Mouse (Mus musculus): Measurements from ENCODE around the gene Pcmt1. TPM values are rescaled to one million over a fixed set of nuclear protein-coding genes. Genes with fewer than 3 reads are reported as not detected.
"Not testable (repeated sequence)": the region's sequence is repeated elsewhere in the genome, so short reads cannot be mapped to it uniquely, and the experiment has no call there.

The Pcmt1 gene
- polyA plus RNA-seq, 1 experiment from 2014 or later: 114 TPM

- H3K4me1 ChIP-seq (ENCODE audit: control insufficient read depth, insufficient read depth, low read length); ATAC-seq (ENCODE audit: insufficient number of reproducible peaks, insufficient read depth, low FRiP score, low read depth); H3K9ac ChIP-seq (replicated peaks; ENCODE audit: low read depth, low read length); H3K27ac ChIP-seq (ENCODE audit: low read length); H3K4me3 ChIP-seq (ENCODE audit: low read depth, low read length); H3K9me3 ChIP-seq (ENCODE audit: control insufficient read depth, low read depth, low read length); H3K4me2 ChIP-seq (replicated peaks; ENCODE audit: low read depth, low read length); H3K27me3 ChIP-seq (ENCODE audit: control insufficient read depth, insufficient read depth, low read length); H3K36me3 ChIP-seq (ENCODE audit: control insufficient read depth, insufficient read depth, low read length): not testable (repeated sequence)
These were observed 68.7 kb downstream of the Pcmt1 start for GRCm38 (mm10) chr10:7612210-7612609.

DNA sequence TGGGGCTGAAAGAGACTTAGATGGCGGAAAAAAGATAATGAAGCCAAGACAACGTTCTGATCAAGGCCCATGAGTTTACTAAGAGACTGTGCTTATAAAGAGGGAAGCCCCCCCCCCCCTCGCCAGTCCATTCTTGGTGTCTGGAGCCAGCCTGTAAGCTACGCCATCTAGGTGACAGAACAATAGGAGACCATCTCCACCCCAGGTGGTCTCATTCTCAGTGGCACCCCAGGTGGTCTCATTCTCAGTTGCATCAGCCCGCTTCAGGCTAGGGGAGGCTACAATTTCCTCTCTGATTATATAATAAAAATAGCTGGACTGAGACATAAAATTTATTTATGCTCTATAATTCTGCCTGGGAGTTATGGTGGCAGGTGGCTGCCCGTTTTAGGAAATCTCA, 69.3 kb downstream of the Pcmt1 start:
- Histone ChIP-seq H3K4me1 (ENCODE audit: control insufficient read depth, insufficient read depth, low read length) (no peaks in the 10 kb centered on the region), H3K4me3 (ENCODE audit: low read depth, low read length) (no peak overlapping the region), H3K36me3 (ENCODE audit: control insufficient read depth, insufficient read depth, low read length) (no peaks in the 10 kb centered on the region), H3K27ac (ENCODE audit: low read length) (no peak overlapping the region), H3K4me2 (replicated peaks; ENCODE audit: low read depth, low read length) (no peak overlapping the region), H3K9ac (replicated peaks; ENCODE audit: low read depth, low read length) (no peak overlapping the region), H3K9me3 (ENCODE audit: control insufficient read depth, low read depth, low read length) (peaks cover 3% of the 10 kb centered on the region; the same call in 1 of the 2 replicates), H3K27me3 (ENCODE audit: control insufficient read depth, insufficient read depth, low read length) (no peaks in the 10 kb centered on the region)
- ATAC-seq (ENCODE audit: insufficient number of reproducible peaks, insufficient read depth, low FRiP score, low read depth): no peak
- 69% methylated on average over 6 of the region's 6 CpGs for WGBS

- no peak for ATAC-seq (ENCODE audit: insufficient number of reproducible peaks, insufficient read depth, low FRiP score, low read depth)
- no peak overlapping the region for H3K27ac ChIP-seq (ENCODE audit: low read length)
- H3K36me3 ChIP-seq (ENCODE audit: control insufficient read depth, insufficient read depth, low read length): no peaks in the 10 kb centered on the region
- 86% methylated on average over 17 of the region's 17 CpGs for WGBS
- no peak overlapping the region for H3K4me2 ChIP-seq (replicated peaks; ENCODE audit: low read depth, low read length)
- no peaks in the 10 kb centered on the region for H3K9me3 ChIP-seq (ENCODE audit: control insufficient read depth, low read depth, low read length)
- H3K4me1 ChIP-seq (ENCODE audit: control insufficient read depth, insufficient read depth, low read length): no peaks in the 10 kb centered on the region
- H3K4me3 ChIP-seq (ENCODE audit: low read depth, low read length): no peak overlapping the region
- no peak overlapping the region for H3K9ac ChIP-seq (replicated peaks; ENCODE audit: low read depth, low read length)
- no peaks in the 10 kb centered on the region for H3K27me3 ChIP-seq (ENCODE audit: control insufficient read depth, insufficient read depth, low read length)
These were observed 72.3 kb downstream of the Pcmt1 start for GRCm38 (mm10) chr10:7608611-7609010.

DNA sequence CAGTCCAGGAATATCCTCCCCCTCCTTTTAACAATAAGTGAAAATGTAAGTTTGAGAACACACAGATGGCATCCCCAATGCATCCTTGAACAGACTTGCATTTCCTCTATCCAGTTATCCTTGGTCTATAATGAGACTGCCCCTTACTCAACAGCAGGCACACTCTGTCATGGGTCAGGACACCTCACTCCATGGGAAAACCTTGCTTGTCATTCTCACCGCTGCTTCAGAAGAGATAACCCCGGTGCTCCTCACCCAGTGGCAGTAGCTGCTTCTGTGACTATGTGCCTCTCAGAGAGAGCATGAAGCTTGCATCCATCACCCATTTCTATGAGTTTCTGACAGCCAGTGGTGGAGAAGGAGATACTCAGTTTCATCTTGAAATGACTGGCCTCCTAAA, 74.5 kb downstream of the Pcmt1 start:
- Histone ChIP-seq H3K4me1 (ENCODE audit: control insufficient read depth, insufficient read depth, low read length) (no peaks in the 10 kb centered on the region), H3K9me3 (ENCODE audit: control insufficient read depth, low read depth, low read length) (no peaks in the 10 kb centered on the region), H3K4me3 (ENCODE audit: low read depth, low read length) (no peak overlapping the region), H3K27me3 (ENCODE audit: control insufficient read depth, insufficient read depth, low read length) (no peaks in the 10 kb centered on the region), H3K27ac (ENCODE audit: low read length) (no peak overlapping the region), H3K4me2 (replicated peaks; ENCODE audit: low read depth, low read length) (no peak overlapping the region), H3K9ac (replicated peaks; ENCODE audit: low read depth, low read length) (no peak overlapping the region), H3K36me3 (ENCODE audit: control insufficient read depth, insufficient read depth, low read length) (no peaks in the 10 kb centered on the region)
- 76% methylated on average over 2 of the region's 2 CpGs for WGBS
- ATAC-seq (ENCODE audit: insufficient number of reproducible peaks, insufficient read depth, low FRiP score, low read depth): no peak

DNA sequence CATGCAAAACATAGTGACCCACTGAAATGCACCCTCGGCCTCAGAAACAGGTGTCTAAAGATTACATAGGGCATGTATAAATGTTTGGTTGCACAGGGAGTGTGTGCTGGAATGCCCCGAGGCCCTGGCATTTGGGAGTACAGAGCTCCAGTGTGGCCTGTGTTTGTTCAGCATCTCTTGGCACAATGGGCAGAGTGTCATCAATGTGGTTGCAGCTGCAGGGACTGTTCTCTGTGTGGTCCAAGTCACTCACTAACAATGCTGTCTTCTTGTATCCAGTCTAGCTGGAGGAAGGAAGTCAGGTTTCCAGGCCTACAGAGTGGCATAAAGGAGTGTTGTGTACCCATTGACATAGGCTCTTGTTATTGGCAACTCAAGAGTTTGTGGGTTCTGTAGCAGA, 75.8 kb downstream of the Pcmt1 start:
- WGBS: 67% methylated on average over 2 of the region's 2 CpGs
- Histone ChIP-seq H3K36me3 (ENCODE audit: control insufficient read depth, insufficient read depth, low read length) (no peaks in the 10 kb centered on the region), H3K27me3 (ENCODE audit: control insufficient read depth, insufficient read depth, low read length) (no peaks in the 10 kb centered on the region), H3K4me1 (ENCODE audit: control insufficient read depth, insufficient read depth, low read length) (no peaks in the 10 kb centered on the region), H3K9ac (replicated peaks; ENCODE audit: low read depth, low read length) (no peak overlapping the region), H3K27ac (ENCODE audit: low read length) (no peak overlapping the region), H3K4me3 (ENCODE audit: low read depth, low read length) (no peak overlapping the region), H3K9me3 (ENCODE audit: control insufficient read depth, low read depth, low read length) (no peaks in the 10 kb centered on the region), H3K4me2 (replicated peaks; ENCODE audit: low read depth, low read length) (no peak overlapping the region)
- no peak for ATAC-seq (ENCODE audit: insufficient number of reproducible peaks, insufficient read depth, low FRiP score, low read depth)

- no peak overlapping the region for H3K4me2 ChIP-seq (replicated peaks; ENCODE audit: low read depth, low read length)
- H3K27ac ChIP-seq (ENCODE audit: low read length): no peak overlapping the region
- ATAC-seq (ENCODE audit: insufficient number of reproducible peaks, insufficient read depth, low FRiP score, low read depth): no peak
- no peaks in the 10 kb centered on the region for H3K4me1 ChIP-seq (ENCODE audit: control insufficient read depth, insufficient read depth, low read length)
- no peaks in the 10 kb centered on the region for H3K9me3 ChIP-seq (ENCODE audit: control insufficient read depth, low read depth, low read length)
- no peaks in the 10 kb centered on the region for H3K27me3 ChIP-seq (ENCODE audit: control insufficient read depth, insufficient read depth, low read length)
- WGBS: 7% methylated on average over 6 of the region's 6 CpGs
- H3K9ac ChIP-seq (replicated peaks; ENCODE audit: low read depth, low read length): no peak overlapping the region
- no peaks in the 10 kb centered on the region for H3K36me3 ChIP-seq (ENCODE audit: control insufficient read depth, insufficient read depth, low read length)
- no peak overlapping the region for H3K4me3 ChIP-seq (ENCODE audit: low read depth, low read length)
These were observed 80.3 kb downstream of the Pcmt1 start for GRCm38 (mm10) chr10:7600647-7601046.

DNA sequence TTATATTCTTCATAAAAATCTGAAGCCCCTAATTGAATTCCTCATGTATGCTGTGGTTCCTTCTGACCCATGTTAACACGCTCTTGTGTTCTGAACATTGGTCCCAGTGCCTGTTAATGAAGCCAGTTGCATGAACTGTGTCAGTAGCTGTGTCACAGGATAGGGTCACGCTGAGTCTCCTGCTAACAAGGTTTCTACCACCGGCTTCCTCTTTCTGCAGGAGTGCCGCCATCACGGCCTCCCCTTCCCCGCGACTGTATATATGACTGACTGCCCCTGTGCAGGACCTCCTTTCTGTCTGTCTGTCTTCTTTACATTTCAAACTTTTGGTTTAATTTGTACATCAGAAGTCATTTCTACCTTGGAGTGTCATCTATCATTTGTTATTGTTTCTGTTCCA, 82.8 kb downstream of the Pcmt1 start:
- ATAC-seq (ENCODE audit: insufficient number of reproducible peaks, insufficient read depth, low FRiP score, low read depth): no peak
- H3K27me3 ChIP-seq (ENCODE audit: control insufficient read depth, insufficient read depth, low read length): no peaks in the 10 kb centered on the region
- 86% methylated on average over 7 of the region's 7 CpGs for WGBS

DNA sequence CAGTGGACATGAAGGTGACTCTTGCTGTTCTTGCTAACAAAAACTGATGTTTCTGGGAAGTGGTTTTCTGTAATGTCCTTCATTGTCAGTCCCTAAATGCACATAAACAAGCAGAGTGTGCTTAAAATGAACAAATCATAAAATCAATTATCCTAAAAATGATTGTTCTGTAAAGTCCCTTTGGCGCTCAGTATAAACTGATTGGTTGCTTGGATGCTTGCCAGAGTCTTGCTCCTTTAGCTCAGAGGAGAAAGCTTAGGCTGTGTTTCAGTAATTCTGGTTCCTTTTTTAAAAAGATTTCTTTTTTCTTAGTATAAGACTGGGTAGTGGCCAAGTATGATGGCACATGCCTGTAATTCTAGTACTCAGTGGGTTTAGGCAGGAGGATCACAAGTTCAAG, 84.7 kb downstream of the Pcmt1 start:
- no peak for ATAC-seq (ENCODE audit: insufficient number of reproducible peaks, insufficient read depth, low FRiP score, low read depth)
- Histone ChIP-seq H3K27ac (ENCODE audit: low read length) (no peak overlapping the region), H3K36me3 (ENCODE audit: control insufficient read depth, insufficient read depth, low read length) (no peaks in the 10 kb centered on the region), H3K4me1 (ENCODE audit: control insufficient read depth, insufficient read depth, low read length) (no peaks in the 10 kb centered on the region), H3K9me3 (ENCODE audit: control insufficient read depth, low read depth, low read length) (no peaks in the 10 kb centered on the region), H3K4me2 (replicated peaks; ENCODE audit: low read depth, low read length) (no peak overlapping the region), H3K4me3 (ENCODE audit: low read depth, low read length) (no peak overlapping the region), H3K27me3 (ENCODE audit: control insufficient read depth, insufficient read depth, low read length) (0 out of 2 replicates have a peak, but pooled peaks cover 4% of the 10 kb centered on the region), H3K9ac (replicated peaks; ENCODE audit: low read depth, low read length) (no peak overlapping the region)
- 43% methylated on average over 1 of the region's 1 CpGs for WGBS

More for the DNA sequence above, 82.8 kb downstream of the Pcmt1 start:
- Histone ChIP-seq H3K4me2 (replicated peaks; ENCODE audit: low read depth, low read length) (no peak overlapping the region), H3K9me3 (ENCODE audit: control insufficient read depth, low read depth, low read length) (no peaks in the 10 kb centered on the region), H3K36me3 (ENCODE audit: control insufficient read depth, insufficient read depth, low read length) (no peaks in the 10 kb centered on the region), H3K27ac (ENCODE audit: low read length) (no peak overlapping the region), H3K4me3 (ENCODE audit: low read depth, low read length) (no peak overlapping the region), H3K9ac (replicated peaks; ENCODE audit: low read depth, low read length) (no peak overlapping the region), H3K4me1 (ENCODE audit: control insufficient read depth, insufficient read depth, low read length) (no peaks in the 10 kb centered on the region)

DNA sequence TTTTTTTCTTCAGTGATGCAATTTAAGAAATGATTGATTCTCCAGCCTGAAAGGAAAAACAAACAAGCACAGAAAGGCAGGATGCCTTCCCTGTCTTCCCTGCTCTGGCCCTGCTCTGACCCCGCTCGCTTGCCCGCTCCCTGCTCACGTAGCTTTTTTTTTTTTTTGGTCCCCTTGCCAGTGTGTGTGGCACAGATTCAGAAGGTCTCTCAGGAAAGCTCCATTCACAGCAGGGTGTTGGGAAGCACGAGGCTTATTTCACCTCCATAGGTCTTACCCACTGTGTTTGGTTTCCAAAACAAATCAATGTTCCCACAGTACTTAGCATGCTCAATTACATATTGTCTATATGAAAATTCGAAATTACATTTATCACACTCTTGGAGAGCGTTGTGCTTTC, 86.1 kb downstream of the Pcmt1 start:
- no peak overlapping the region for H3K27ac ChIP-seq (ENCODE audit: low read length)
- no peak for ATAC-seq (ENCODE audit: insufficient number of reproducible peaks, insufficient read depth, low FRiP score, low read depth)
- 0 out of 2 replicates have a peak, but pooled peaks cover 4% of the 10 kb centered on the region for H3K27me3 ChIP-seq (ENCODE audit: control insufficient read depth, insufficient read depth, low read length)
- H3K9me3 ChIP-seq (ENCODE audit: control insufficient read depth, low read depth, low read length): no peaks in the 10 kb centered on the region
- no peaks in the 10 kb centered on the region for H3K36me3 ChIP-seq (ENCODE audit: control insufficient read depth, insufficient read depth, low read length)
- no peak overlapping the region for H3K4me2 ChIP-seq (replicated peaks; ENCODE audit: low read depth, low read length)
- H3K4me1 ChIP-seq (ENCODE audit: control insufficient read depth, insufficient read depth, low read length): peaks cover 4% of the 10 kb centered on the region; the same call in 1 of the 2 replicates
- no peak overlapping the region for H3K4me3 ChIP-seq (ENCODE audit: low read depth, low read length)
- H3K9ac ChIP-seq (replicated peaks; ENCODE audit: low read depth, low read length): no peak overlapping the region
- 20% methylated on average over 7 of the region's 7 CpGs for WGBS
